Mouse (Mus musculus): Measurements from ENCODE around the gene D030056L22Rik.

- TF ChIP-seq CTCF (conservative IDR thresholded peaks at IDR 0.05; ENCODE audit: insufficient read depth, insufficient read length, low read depth, low read length) (no peak), POLR2A (IDR thresholded peaks at IDR 0.05; ENCODE audit: low read depth, low read length) (no peak)
Observed at GRCm38 (mm10) chr19:18692768-18693167, 20.2 kb upstream of the D030056L22Rik start.
